Mouse (Mus musculus) ovary, postnatal 36 days (tissue): ENCODE data around the gene Cyp2d22.
"Not testable (repeated sequence)": the region's sequence is repeated elsewhere in the genome, so short reads cannot be mapped to it uniquely, and the experiment has no call there.

Source experiments
- DNase-seq: peaks from one replicate; pipeline ENCODE4 v3.0.0; 2022; ENCODE audit warnings: low spot score, mixed read lengths

Cyp2d22 gene

DNA sequence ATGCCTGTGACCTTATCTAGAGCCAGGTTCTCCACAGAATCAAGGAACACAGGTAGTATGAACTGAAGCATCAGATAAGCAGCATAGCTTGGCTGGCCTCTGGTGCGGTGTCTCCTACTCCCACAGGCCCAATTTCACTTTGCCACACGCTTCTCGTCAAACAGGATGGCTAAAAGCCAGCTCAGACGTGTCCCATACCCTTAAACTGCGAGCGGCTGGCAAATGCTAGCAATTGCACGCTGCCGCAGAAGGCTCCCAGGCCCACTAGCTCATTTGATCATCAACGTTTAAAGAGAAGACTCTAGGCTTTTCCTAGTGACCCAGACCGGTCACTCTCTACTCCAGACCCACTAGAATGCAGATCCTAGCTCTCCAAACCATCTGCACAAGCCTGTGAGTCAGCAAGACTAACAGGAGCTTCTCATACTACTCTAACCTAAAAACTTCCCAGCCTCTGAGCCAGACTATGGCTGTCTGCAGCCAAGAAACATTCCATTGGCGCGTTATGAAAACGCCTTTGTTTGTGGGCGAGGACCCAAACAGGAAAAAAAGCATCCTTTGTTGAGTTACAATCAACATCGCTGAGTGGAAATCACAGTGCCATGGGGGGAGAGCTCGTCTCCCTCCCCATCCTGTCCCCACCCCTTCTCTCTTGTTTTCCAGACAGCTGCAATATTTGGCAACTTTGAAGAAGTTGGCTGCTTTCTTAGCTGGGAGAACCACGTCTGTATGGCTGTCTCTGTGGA is 3.5 kb downstream of the Cyp2d22 start:
- no peak for DNase-seq

DNA sequence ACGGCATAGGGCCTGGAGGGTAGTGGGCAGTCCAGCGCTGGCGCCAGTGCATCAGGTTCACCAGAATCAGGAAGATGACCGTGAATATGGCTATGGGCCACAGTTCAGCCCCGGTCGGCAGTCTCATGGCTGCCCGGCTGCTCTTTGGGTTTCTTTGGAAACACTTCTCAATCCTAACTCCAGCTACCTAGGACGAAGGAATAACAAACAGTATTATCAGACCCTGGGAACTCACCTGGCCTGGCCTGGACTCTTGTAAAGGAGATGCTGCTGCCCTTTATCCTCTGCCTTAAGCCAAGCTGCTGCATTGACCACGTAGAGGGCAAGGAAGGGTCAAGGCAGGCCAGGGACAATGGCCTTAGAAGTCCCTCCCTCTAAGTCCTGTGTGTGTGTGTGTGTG is 4.2 kb downstream of the Cyp2d22 start:
- no peak for DNase-seq

DNA sequence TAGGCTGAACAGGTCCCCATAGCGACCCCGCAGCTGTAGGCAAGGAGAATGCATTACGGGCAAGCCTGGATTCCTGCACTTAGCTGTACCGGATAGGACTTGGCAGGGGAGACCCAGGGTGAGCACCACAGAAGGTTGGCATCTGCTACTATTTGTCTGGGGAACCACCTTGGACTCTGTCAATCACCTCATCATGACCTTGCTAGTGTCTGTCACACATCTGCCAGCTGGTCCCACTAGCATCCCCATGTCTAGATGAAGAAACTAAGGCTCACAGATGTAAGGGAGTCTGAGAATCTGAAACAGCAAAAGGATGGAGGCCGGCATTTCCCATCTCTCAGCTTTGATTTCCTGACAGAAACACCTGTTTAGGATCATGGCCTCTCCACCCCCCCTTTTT is 5.6 kb downstream of the Cyp2d22 start:
- DNase-seq: no peak

DNA sequence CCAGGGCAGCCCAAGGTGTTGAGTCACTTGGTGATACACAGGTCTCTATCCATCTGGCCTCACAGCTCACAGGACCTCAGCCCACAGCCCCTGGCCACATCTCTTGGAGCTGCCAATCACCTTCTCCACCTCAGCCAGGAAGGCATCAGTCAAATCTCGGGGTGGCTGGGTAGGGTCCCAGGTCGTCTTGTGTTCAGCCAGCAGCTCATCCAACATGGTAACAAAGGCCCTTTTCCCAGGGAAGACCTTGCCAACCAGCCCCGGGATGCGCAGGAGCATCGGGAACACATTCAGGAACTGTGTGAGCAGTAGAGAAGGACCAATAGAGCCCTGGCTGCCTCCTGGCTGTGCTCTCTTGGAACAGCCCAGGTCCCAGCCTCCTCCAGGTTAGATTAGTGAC is 7.1 kb downstream of the Cyp2d22 start:
- DNase-seq: no peak

DNA sequence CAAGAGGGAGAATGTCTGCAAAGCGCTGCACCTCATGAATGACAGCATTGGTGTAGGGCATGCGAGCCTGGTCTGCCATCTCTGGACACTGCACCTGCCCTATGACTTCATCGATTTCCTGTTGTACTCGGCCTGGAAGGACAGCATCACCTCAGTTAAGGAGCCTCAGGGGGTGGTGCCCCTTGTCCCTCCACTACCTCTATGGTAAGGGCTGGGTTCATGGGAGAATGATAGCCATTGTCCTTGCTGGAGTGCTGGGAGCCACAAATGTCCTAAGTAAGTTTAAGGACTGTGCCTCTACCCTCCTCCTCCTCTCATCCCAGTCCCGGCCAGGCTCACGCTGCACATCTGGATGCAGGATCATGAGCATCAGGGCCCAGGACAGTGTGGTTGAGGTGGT is 7.6 kb downstream of the Cyp2d22 start:
- DNase-seq: no peak

DNA sequence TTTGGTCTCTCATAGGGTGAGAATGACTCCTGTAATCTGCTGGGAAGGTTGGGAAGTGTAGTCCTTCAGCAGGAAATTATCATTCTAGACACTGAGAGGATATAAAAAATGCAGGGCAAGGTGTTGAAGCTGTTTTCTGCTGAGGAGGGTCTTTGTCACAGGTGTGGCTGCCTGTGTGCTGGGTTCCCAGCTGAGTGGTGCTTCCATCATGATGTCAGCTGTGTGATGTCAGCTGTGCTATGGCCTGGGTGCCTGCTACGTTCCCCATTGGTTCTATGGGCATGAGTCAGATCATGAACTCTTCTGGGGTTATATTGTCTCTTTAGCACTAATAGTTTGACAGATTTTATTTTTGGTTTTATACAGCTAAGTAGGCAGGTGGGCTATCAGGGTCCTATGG is 11.2 kb downstream of the Cyp2d22 start:
- DNase-seq: no peak

DNA sequence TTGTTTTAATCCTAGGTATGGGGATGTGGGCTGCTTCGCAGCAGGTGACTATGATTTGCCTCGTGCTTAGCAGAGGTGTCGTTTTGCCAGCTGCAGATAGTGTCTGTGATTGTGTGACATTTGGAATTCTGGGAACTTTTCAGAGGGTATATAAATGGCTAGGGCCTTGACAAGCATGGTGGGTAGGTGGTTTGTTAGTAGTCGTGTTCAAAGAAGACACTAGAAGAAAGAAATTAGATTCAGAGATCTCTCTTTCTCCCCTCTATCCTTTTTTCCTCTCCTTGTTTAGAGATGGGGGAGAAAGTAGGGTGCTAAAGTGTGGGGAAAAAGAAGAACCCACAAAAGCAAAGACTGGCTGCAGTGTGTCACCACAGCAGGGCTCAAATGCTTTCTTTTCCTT is 11.9 kb downstream of the Cyp2d22 start:
- no peak for DNase-seq

DNA sequence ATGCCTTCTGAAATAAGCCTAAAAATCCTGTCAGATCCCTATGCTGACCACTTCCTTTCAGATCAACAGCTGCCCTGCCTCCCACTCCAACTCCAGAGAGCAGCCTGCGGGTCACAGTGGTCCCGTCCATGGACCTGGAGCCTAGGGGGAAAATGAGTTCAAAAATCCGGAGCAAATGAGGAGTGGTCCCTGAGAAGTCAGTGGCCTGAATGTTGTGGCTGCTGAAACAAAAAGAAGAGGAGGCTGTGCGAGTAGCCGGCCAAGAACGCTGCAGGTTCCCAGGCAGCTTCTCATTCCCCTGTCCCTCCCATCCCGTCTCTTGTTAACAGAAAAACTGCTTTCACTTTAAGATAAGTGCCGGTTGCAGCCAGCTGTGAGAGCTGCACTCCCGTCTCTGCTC is 15.5 kb downstream of the Cyp2d22 start:
- DNase-seq: not testable (repeated sequence)

DNA sequence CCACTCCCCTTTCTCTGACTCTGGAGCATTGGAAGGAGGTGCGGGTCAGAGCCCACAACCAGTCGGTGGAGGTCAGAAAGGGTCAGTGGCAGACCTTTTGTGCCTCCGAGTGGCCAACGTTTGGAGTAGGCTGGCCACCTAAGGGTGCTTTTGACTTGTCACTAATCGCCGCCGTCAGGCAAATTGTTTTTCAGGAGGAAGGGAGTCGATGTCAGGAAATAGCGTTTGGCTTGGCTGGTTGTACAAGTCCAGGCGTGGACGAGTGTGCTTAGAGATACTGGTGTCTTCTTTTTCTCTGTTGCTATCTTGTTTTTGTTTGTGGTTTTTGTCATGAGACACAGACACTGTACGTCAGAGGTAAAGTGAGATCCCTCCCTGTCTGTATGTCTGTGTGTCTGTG is 16.3 kb downstream of the Cyp2d22 start:
- not testable (repeated sequence) for DNase-seq

DNA sequence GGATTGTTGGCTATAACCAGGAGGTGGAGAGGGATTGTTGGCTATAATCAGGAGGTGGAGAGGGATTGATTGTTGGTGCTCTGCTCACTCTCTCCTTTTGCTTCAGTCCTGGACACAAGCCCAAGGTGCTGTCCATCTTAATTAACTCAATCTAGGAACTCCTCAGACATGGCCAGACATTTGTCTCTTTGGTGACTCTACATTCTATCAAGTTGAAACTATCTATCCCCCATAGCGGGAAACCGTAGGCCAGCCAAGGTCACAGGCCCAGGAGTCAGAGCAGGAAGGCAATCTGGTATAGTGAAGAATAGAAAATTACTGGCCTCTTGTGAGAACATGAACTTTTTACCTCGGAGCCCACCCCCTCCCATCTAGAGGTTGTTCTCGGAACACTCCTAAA is 17.8 kb downstream of the Cyp2d22 start:
- no peak for DNase-seq

DNA sequence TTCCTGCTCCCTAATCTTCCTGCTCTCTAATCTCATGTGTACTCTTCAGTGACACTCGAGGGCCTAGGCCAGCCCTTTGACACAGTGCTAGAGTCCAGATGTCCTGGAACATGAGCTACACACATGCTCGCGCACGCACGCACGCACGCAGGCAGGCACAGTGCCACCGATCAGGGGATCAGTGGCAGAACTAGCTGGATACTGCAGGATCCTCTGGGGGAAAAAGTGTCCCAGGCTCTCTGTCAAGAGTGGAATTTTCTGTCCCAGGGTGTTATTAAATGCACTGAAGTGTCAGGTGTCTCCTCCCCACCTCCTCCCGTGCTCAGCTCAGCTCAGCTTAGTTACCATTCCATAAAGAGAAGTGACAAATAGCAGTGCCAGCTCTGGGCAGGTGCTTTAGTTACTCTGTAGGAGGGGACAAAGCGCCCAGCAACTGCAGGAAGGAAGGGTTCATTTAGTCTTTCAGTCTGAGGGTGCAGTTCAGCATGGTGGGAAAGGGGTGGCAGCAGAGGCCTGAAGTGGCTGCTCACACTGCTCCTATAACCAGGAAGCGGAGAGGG is 18.5 kb downstream of the Cyp2d22 start:
- no peak for DNase-seq

DNA sequence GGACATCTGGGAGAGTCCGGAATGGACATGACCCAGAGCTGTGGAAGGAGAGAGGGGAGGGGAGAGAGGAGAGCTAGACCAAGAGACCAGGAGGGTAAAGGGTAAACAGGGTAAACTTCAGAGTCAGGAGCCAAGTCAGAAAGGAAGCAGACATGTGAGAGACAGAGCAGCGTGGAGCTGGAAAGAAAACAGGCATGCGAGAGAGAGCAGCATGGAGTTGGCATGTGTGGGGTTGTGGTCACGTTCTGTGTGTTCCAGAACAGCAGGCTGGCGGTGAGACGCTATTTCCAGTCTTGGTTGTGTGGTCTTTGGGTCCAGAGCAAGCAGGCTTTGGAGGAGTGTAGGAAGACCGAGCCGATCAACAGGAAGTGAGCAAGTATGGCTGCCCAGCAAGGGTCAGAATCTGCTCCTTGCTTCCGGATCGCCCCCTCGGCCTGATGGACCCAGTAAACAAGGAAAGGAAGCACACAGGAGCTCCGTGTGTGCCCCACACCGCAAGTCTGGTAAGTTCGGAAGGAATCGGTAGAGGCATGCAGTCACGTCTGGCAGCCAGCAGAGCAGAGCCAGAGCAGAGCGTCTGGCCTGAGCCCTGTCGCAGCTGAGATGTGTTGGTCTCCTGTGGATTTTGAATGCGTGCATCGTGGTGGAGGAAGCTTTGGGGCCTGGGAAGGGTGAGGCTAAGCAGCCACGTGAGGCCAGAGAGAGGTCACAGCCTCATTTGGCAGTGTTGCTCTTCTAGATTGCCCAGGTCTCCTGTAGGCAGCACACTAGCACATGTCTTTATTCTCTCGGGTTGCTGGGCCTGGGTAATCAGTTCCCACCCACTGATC is 21.4 kb downstream of the Cyp2d22 start:
- DNase-seq: no peak

DNA sequence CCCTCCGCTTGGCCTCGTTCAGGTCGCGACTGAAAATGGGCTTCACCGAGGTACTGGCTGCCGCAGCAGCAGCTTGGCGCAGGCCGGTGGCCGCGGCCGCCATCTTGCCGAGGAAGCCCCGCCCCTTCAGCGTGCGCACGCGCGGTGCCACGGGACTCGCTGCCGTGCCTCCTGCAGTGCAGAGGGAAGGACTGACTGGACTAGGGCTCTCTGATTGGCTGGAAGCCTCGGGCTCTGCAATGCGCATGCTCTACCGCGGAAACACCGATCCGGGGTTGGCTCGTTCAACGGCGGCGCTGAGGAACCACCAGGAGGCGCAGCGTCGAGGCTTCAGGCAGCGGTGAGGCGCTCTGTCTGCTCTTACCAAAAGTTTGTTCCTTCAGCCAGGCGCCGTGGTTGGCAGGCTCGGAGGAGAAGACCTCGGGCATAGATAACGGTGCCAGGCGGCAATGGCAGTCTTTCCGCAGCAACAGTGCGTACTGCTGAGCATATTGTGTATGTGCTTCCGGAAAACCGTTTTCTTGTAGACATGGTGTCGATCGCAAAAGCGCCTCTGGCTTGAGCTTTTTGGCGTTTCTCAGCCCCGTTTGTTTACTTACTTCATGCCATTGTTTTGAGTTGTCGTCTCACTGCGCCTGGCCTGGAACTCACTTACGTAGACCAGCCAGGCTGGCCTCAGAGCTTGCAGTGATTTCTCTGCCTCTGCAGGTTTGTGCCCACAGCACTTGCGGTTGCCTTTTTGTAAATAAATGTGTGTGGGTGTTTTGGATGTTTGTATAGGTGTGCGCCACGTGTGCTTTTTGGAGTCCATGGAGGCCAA is 25.7 kb downstream of the Cyp2d22 start, which contains the start of gene Ndufa6:
Ndufa6 (minus strand) TSS at position 197 of the 820 bp plus-strand sequence.
- peak; percentile 95 for DNase-seq

DNA sequence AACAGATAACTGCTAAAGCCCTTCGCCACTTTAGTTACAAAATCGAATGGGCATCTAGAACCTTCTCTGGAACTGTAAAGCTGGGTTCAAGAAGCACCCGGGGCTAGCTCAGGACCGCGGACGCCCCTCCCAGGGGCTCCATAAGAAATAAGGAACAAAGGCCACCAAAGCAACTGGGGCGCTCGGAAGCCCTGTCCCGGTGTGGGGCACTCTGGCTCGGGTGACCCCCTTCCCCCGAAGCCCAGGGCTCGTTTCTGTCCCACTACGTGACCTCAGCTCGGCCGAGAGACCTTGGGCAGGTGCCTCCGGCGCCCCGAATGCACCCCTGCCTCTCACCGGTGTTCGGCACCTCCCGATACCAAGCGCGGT is 26.3 kb downstream of the Cyp2d22 start:
- no peak for DNase-seq

DNA sequence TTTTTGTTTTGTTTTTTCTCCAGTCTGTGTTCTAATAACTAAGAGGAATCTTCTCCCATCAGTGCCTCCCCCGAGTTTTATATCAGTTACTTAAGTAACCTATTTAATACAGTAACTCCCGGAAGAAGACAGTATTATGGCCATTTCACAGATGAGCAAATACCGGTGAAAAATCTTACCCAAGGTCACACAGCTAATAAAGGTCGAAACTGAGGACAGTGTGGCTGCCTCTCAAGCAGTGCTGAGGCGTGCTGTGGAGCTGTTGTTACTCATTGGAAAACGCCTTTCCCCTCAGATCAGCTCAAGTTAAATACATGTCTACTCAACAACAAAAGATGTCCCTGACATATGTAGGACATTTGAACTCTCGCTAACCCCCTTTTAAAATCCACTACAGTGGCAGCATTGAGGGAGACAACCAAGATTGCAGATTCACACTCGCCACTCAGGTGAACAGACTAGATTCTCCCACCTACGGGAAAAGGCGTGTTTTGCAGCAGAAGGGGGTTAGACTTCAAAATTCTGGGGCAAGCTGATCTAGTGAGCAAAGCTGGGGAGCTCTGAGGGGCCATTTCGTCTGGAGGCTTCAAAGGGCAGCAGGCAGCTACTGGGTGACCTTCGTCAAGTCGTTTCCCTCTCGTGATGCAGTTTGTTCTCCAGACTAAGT is 26.8 kb downstream of the Cyp2d22 start:
- DNase-seq: no peak

DNA sequence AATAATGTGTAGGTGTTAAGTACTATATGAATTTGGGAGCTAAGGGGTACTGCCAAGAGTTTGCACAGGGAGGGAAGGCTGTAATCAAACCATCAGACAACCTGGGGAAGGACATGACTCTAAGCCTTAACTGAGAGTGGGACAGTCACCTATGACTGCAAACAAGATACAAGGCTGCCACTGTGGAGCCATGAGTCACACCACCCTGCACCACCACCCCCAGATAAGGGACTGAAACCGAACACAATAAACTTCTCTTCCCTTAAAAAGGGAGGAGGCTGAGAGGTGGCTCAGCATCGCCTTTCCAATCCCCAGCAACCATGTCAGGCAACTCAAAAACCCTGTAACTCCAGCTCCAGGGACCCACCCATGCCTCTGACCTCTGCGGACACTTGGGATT is 28.6 kb downstream of the Cyp2d22 start:
- no peak for DNase-seq

DNA sequence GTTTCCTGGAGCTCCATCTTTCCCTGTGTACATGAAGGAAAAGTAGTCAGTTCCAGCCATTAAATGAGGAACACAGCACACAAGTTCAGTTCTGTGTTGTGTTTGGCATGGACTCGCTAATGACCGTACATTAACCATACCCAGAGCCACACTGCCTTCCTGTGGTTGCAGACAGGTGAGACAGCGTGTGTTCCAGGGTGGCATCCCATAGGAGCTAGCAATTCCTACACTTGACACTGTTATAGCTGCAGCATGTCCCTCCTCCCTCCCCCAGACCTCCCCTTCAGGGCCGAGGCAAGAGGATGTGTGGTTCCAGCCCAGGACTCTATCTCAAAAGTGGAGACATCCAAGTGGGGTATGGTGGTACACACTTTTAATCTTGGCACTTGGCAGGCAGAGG is 29.7 kb downstream of the Cyp2d22 start:
- DNase-seq: no peak

DNA sequence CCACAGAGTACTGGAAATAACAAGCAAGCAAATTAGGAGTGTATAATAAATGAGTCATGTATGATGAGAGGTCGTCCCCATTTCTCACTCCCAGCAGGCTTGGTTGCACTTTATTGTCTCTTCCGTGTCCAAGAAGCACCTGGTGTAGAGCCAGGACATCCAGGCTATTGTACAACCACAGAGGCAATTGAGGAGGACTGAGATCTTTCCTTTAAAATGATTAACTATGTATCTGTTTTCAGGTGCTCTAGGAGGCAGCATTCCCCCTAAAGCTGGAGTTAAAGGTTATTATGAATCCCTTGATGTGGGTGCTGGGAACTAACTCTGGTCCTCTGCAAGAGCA is 31.1 kb downstream of the Cyp2d22 start:
- no peak for DNase-seq

DNA sequence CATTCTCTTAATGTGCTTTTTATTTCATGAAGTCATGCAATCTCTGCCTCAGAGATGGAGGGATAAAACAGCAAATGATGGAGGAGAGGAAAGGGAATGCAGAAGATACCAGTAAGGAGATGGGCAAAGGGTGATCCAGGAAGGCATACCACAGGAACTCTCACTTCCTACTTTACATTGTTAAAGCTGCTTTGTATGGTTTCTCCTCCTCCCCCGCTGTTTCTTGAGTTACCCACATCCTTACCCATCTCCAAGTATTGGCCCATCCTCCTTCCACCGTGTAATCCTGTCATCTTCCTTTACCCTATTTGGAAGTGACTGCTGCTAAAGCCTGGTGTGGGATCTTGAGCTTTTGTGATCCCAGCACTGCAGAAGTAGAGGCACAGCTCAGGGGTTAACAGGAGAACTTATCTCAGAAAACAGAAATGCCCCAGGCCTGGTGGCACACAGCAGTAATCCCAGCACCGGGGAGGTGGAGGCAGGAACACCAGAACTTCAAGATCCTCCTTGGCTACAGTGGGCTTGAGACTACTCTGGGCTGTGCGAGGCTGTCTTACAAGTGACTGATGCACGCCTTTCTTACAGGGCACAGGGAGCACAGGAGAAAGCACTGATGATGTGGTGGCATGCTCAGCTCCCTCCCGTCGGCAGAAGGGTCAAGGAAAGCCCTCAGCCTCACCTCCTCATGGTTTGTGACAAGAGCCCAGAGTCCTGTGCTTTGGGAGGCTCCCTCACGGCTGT is 31.6 kb downstream of the Cyp2d22 start:
- DNase-seq: no peak

DNA sequence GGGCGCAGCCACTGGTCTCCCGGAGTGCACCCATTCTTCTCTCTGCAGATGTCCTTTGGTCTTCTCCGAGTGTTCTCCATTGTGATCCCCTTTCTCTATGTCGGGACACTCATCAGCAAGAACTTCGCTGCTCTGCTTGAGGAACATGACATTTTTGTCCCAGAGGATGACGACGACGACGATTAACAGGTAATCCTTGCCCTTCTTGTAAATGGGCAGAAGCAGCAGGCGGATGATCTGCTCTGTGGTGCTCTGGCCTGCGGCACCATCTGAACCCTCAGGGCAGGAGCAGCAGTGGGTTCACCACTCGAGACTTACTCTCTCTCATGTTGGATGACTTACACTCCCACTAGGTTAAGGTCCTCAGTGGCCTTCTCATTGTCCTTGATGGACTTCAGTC is 32.2 kb downstream of the Cyp2d22 start:
- DNase-seq: no peak

DNA sequence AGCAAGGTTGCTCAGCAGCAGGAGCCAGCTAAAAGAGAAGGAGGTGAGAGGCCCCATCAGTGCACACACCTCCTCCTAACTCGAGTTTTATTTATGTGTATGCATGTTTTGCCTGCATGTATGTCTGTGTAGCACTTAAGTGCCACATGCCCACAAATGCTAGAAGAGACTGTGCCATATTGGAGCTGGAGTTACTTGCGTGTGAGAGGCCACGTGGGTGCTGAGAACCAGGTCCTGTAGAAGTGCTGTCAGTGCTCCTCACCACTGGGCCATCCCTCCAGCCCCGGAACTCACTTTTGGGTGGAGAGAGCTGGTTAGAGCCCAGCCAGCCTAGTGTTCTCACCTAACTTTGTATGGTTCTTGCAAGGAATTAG is 32.8 kb downstream of the Cyp2d22 start:
- no peak for DNase-seq
